Mouse (Mus musculus): ENCODE results near the gene Cysltr2. TPM values are rescaled to one million over a fixed set of nuclear protein-coding genes. Genes with fewer than 3 reads are reported as not detected.

Cysltr2 gene
- polyA plus RNA-seq, 1 experiment from 2014 or later, result 0.21 TPM

DNA sequence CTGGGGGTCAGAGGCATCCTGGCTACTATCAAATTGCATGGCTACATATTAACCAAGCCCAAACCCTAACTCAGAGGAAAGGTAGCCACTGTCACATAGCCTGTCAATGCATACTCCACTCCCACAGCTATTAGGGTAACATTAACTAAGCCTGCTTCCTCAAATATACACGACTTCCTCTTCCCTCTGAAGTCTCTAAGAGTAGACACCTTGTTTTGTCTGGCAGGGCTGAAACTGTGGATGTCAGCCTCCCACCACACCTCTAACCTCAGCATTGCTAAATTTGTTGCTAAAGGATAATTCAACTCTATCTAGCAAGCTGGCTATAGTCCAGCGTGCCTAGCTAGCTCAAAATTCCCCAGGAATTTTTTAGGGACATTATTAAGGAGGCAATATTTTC lies 7.2 kb downstream of the Cysltr2 start:
- H3K4me1 ChIP-seq (replicated peaks; ENCODE audit: insufficient read depth, low read length), result no peaks in the 10 kb centered on the region
- no peak overlapping the region for H3K4me2 ChIP-seq (ENCODE audit: low read length)
- no peaks in the 10 kb centered on the region for H3K27me3 ChIP-seq (ENCODE audit: insufficient read depth, low read length)
- H3K27ac ChIP-seq, result no peak overlapping the region
- no peak for TF ChIP-seq CTCF (IDR thresholded peaks at IDR 0.05; ENCODE audit: low read depth)
- 26% methylated on average over 2 of the region's 2 CpGs for whole genome bisulfite sequencing
- no peak overlapping the region for H3K9ac ChIP-seq (ENCODE audit: low read depth, low read length)
- H3K9me3 ChIP-seq (replicated peaks; ENCODE audit: low read length), result no peaks in the 10 kb centered on the region
- no peak for ATAC-seq (replicated peaks; ENCODE audit: low FRiP score, low read depth)
- H3K36me3 ChIP-seq (ENCODE audit: insufficient read depth, low read length), result no peaks in the 10 kb centered on the region
- DNase-seq (ENCODE audit: low spot score), result peak; percentile 44
- H3K4me3 ChIP-seq (replicated peaks; ENCODE audit: low read depth, low read length), result no peak overlapping the region

DNA sequence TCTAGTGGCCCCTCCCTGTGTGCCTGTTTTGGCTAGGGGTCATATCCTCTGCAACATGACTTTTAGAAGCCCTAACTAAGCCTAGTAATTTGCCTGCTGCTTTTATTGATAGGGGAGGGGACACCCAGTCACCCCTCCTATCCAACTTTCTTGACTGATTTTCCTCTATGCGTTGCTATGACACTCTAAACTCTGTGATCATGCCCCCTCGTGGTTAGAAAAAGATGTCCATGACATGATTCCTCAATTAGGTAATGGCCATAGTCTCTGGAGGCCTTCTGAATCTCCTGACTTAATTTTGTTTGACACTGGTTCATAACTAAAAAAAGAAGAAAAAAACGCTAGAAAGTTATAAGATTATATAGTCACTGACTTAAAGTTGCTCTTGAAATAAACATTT lies 15.6 kb downstream of the Cysltr2 start:
- no peak overlapping the region for H3K4me2 ChIP-seq (ENCODE audit: low read length)
- no peak for DNase-seq (ENCODE audit: low spot score)
- no peak for ATAC-seq (replicated peaks; ENCODE audit: low FRiP score, low read depth)
- no peaks in the 10 kb centered on the region for H3K36me3 ChIP-seq (ENCODE audit: insufficient read depth, low read length)
- H3K27ac ChIP-seq, result no peak overlapping the region
- 38% methylated on average over 3 of the region's 3 CpGs for WGBS
- no peak overlapping the region for H3K9ac ChIP-seq (ENCODE audit: low read depth, low read length)
- no peaks in the 10 kb centered on the region for H3K27me3 ChIP-seq (ENCODE audit: insufficient read depth, low read length)
- no peak overlapping the region for H3K4me3 ChIP-seq (replicated peaks; ENCODE audit: low read depth, low read length)
- H3K4me1 ChIP-seq (replicated peaks; ENCODE audit: insufficient read depth, low read length), result no peaks in the 10 kb centered on the region
- no peaks in the 10 kb centered on the region for H3K9me3 ChIP-seq (replicated peaks; ENCODE audit: low read length)
- TF ChIP-seq CTCF (IDR thresholded peaks at IDR 0.05; ENCODE audit: low read depth), result 0 out of 2 replicates have a peak, but pooled peaks have one; percentile 30

DNA sequence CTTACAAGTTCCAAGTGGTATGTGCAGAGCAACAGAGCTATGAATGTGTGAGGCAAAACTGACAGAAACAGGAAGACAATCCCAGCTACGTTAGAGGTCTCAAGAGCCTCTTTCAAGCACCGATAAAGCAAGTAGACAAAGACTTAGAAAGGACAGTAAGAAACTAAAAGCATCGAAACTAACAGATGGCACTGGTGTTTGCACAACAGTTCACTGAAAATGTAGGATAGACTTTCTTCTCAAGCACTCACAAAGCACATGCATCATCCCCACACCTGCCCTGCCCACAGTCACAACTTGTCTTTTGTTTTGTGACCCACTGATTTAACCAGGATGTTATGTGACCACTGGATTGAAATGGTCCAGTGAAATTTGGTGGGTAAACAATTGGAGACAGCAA lies 17.7 kb downstream of the Cysltr2 start:
- no peak for TF ChIP-seq CTCF (IDR thresholded peaks at IDR 0.05; ENCODE audit: low read depth)
- H3K36me3 ChIP-seq (ENCODE audit: insufficient read depth, low read length), result no peaks in the 10 kb centered on the region
- no peak for DNase-seq (ENCODE audit: low spot score)
- no peak overlapping the region for H3K4me3 ChIP-seq (replicated peaks; ENCODE audit: low read depth, low read length)
- 84% methylated on average over 3 of the region's 3 CpGs for WGBS
- H3K27ac ChIP-seq, result no peak overlapping the region
- H3K4me1 ChIP-seq (replicated peaks; ENCODE audit: insufficient read depth, low read length), result no peaks in the 10 kb centered on the region
- ATAC-seq (replicated peaks; ENCODE audit: low FRiP score, low read depth), result no peak
- H3K27me3 ChIP-seq (ENCODE audit: insufficient read depth, low read length), result no peaks in the 10 kb centered on the region
- H3K9me3 ChIP-seq (replicated peaks; ENCODE audit: low read length), result no peaks in the 10 kb centered on the region
- H3K9ac ChIP-seq (ENCODE audit: low read depth, low read length), result no peak overlapping the region
- no peak overlapping the region for H3K4me2 ChIP-seq (ENCODE audit: low read length)

DNA sequence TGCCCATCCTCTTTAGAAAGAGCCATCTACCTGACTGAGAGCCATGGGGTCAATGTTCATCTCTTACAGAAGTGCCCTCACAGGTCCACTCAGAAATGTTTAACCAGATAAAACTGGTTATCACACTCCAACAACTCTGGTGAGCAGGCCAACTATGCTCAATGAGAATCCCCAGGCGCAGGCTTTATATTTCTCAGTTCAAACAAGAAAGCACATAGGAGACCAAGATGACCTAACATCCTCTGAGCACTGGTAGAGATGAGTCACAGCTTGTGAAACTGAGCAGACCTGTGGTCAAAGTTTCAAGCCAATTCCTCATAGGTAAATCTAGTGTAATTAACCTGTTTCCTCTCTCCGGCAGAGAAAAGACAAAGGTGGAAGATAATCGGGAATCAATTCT lies 31.6 kb downstream of the Cysltr2 start:
- H3K36me3 ChIP-seq (ENCODE audit: insufficient read depth, low read length), result no peaks in the 10 kb centered on the region
- H3K27me3 ChIP-seq (ENCODE audit: insufficient read depth, low read length), result no peaks in the 10 kb centered on the region
- H3K4me2 ChIP-seq (ENCODE audit: low read length), result no peak overlapping the region
- H3K9ac ChIP-seq (ENCODE audit: low read depth, low read length), result no peak overlapping the region
- no peaks in the 10 kb centered on the region for H3K9me3 ChIP-seq (replicated peaks; ENCODE audit: low read length)
- H3K4me1 ChIP-seq (replicated peaks; ENCODE audit: insufficient read depth, low read length), result no peaks in the 10 kb centered on the region
- no peak overlapping the region for H3K4me3 ChIP-seq (replicated peaks; ENCODE audit: low read depth, low read length)
- no peak for DNase-seq (ENCODE audit: low spot score)
- 94% methylated on average over 3 of the region's 3 CpGs for WGBS
- peak; percentile 59; the same call in 1 of the 2 replicates for ATAC-seq (replicated peaks; ENCODE audit: low FRiP score, low read depth)
- TF ChIP-seq CTCF (IDR thresholded peaks at IDR 0.05; ENCODE audit: low read depth), result no peak
- no peak overlapping the region for H3K27ac ChIP-seq

DNA sequence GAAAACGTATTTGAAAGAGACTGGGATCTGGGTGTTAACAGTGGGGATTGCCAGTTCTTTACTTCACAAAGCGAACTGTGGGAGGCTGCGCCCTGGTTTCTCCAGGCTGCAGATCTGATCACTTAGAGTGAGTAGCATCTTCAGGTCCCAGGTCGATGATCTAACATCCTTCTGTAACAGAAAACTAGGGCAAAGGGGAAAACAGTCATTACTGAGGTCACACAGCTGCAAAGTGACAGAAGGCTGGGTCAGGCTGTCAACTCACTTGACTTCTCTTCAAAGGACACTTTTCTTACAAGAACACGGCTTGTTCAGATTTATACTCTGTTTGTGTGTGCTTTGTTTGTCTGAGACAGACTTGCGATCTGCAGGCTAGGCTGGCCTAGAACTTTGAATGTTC lies 33.5 kb downstream of the Cysltr2 start:
- Histone ChIP-seq H3K27me3 (ENCODE audit: insufficient read depth, low read length) (no peaks in the 10 kb centered on the region), H3K36me3 (ENCODE audit: insufficient read depth, low read length) (no peaks in the 10 kb centered on the region), H3K9ac (ENCODE audit: low read depth, low read length) (no peak overlapping the region), H3K9me3 (replicated peaks; ENCODE audit: low read length) (no peaks in the 10 kb centered on the region), H3K4me1 (replicated peaks; ENCODE audit: insufficient read depth, low read length) (no peaks in the 10 kb centered on the region), H3K4me3 (replicated peaks; ENCODE audit: low read depth, low read length) (no peak overlapping the region), H3K27ac (no peak overlapping the region), H3K4me2 (ENCODE audit: low read length) (no peak overlapping the region)
- WGBS, result 44% methylated on average over 6 of the region's 6 CpGs
- no peak for TF ChIP-seq CTCF (IDR thresholded peaks at IDR 0.05; ENCODE audit: low read depth)
- ATAC-seq (replicated peaks; ENCODE audit: low FRiP score, low read depth) (no peak), DNase-seq (ENCODE audit: low spot score) (no peak)

DNA sequence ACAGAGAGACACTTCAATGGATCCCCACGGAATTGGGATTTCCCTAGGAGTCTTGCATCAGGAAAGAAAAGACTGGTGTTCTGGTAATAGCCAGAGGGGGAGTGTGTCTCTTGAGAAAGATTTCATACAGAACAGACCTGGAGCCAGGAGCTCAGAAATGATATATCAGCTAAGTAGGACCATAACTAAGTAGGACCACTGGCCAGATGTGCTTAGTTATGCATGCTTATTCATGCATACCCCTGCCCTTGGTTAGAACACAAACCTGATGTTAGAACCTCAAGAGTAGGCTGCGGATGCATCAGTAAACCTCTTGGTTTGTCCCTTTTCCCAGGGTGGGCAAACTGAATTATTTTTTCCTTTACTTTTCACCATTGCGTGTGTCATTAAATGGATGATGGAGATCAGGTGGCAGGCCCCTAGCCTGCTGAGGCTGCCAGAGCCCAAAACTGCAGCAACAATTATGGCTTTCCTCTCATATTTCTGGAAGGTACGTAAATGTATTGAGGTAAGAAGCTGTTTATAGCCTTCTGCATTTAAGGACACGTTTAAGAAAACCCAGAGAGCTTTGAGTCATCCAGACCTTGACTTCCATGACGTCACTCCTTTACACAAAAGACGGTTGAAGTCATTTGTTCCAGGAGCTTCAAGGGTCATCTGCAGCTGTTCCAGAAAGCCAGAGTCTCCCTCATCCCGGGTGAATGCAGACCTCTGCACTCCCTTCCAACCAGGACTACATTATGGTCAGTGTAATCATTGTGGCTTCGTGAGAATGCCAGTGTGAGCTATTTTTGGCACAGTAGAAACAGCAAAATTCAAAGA lies 35.0 kb downstream of the Cysltr2 start:
- H3K9me3 ChIP-seq (replicated peaks; ENCODE audit: low read length), result no peaks in the 10 kb centered on the region
- H3K4me1 ChIP-seq (replicated peaks; ENCODE audit: insufficient read depth, low read length), result no peaks in the 10 kb centered on the region
- H3K27ac ChIP-seq, result no peak overlapping the region
- H3K4me3 ChIP-seq (replicated peaks; ENCODE audit: low read depth, low read length), result no peak overlapping the region
- H3K27me3 ChIP-seq (ENCODE audit: insufficient read depth, low read length), result no peaks in the 10 kb centered on the region
- DNase-seq (ENCODE audit: low spot score) (peak; percentile 21), ATAC-seq (replicated peaks; ENCODE audit: low FRiP score, low read depth) (no peak)
- H3K4me2 ChIP-seq (ENCODE audit: low read length), result no peak overlapping the region
- H3K36me3 ChIP-seq (ENCODE audit: insufficient read depth, low read length), result no peaks in the 10 kb centered on the region
- H3K9ac ChIP-seq (ENCODE audit: low read depth, low read length), result no peak overlapping the region
- TF ChIP-seq CTCF (IDR thresholded peaks at IDR 0.05; ENCODE audit: low read depth), result no peak; the same call in 1 of the 2 replicates
- 48% methylated on average over 9 of the region's 9 CpGs for WGBS
